Mouse (Mus musculus) heart, embryonic 10.5 days (tissue): ENCODE results near the gene Pde4a. TPM values are rescaled to one million over a fixed set of nuclear protein-coding genes. Genes with fewer than 3 reads are reported as not detected.

Source experiments
- DNase-seq: peaks from one replicate; pipeline ENCODE4 v3.0.0-alpha.2; 2017; ENCODE audit warnings: low spot score
- H3K27ac ChIP-seq: fragments of 300-500 bp; sonication (generic); 2 replicates; pipeline ENCODE4 v1.5.1; 2016; ENCODE audit warnings: mild to moderate bottlenecking
- H3K27me3 ChIP-seq: fragments of 300-500 bp; sonication (generic); 2 replicates; pipeline ENCODE4 v1.6.1; 2016; ENCODE audit warnings: mild to moderate bottlenecking; ENCODE audit not compliant: poor library complexity, insufficient read depth, severe bottlenecking
- H3K36me3 ChIP-seq: fragments of 300-500 bp; sonication (generic); 2 replicates; pipeline ENCODE4 v1.6.1; 2016; ENCODE audit warnings: mild to moderate bottlenecking, moderate library complexity
- H3K4me1 ChIP-seq: fragments of 300-500 bp; sonication (generic); 2 replicates; pipeline ENCODE4 v1.6.1; 2016; ENCODE audit warnings: mild to moderate bottlenecking
- H3K4me3 ChIP-seq: fragments of 300-500 bp; sonication (generic); 2 replicates; pipeline ENCODE4 v1.5.1; 2016; ENCODE audit warnings: mild to moderate bottlenecking, moderate library complexity
- H3K9me3 ChIP-seq: fragments of 300-500 bp; sonication (generic); 2 replicates; pipeline ENCODE4 v1.6.1; 2016; ENCODE audit warnings: mild to moderate bottlenecking, moderate library complexity
- WGBS: fragments of 180-500 bp; shearing (Covaris S2); methylation state at CpG from one replicate; pipeline ENCODE4 v1.1.7; 2016; 5-methylcytosine and 5-hydroxymethylcytosine counted together
- polyA plus RNA-seq: library from polyadenylated mRNA; unstranded; fragments of >200 nt; fragmentation: Nextera tagmentation; extraction: Ambion mirVana; gene quantifications from 2 replicates; pipeline ENCODE4 v1.2.1, GENCODE M21; 2016

The Pde4a gene
- polyA plus RNA-seq, 1 experiment from 2014 or later = 7.5 TPM

DNA sequence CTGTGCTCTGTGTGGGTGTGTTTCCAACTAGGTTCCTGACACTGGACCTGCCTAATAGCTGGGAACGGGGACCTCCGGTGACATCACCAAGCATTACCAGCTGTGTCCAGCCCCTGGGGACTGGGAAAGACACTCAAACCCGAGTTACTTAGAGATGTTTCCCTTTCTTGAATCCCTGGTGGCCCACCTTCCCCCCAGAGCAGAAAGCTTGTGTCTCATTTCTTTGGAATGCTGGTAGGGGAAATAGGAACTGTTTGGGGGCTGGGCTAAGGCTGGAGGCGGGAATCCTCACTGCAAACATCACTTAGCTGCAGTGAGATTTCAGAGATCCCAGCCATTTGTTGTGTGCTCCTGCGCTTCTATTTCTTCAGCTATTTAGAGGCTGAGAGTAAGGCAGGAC is 11.7 kb upstream of the Pde4a start:
- DNase-seq = no peak
- 6% methylated on average over 5 of the region's 5 CpGs for WGBS
- Histone ChIP-seq H3K4me3 (peak overlapping the region; percentile 63), H3K27me3 (no peaks in the 10 kb centered on the region), H3K9me3 (0 out of 2 replicates have a peak, but pooled peaks cover 3% of the 10 kb centered on the region), H3K27ac (peak overlapping the region; percentile 85), H3K4me1 (peaks cover 28% of the 10 kb centered on the region), H3K36me3 (no peaks in the 10 kb centered on the region)

DNA sequence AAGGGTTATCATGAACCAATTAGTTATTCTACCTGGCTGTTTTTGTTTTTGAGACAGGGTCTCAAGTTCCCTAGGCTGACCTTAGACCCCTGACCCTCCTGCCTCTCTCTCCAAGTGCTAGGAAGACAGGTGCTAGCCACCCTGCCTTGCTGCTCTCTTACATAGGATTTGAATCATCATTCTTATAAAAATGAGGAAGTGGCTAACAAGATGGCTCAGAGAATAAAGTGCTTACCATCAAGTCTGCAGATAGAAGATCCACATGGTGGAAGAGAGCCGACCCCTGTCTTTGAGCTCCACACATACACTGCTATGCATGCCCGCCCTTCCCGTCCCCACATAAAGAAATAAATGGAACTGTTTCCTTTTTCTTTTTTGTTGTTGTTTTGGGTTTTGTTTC is 10.7 kb upstream of the Pde4a start:
- H3K27ac ChIP-seq = no peak overlapping the region
- H3K36me3 ChIP-seq = no peaks in the 10 kb centered on the region
- 0 out of 2 replicates have a peak, but pooled peaks cover 3% of the 10 kb centered on the region for H3K9me3 ChIP-seq
- no peaks in the 10 kb centered on the region for H3K27me3 ChIP-seq
- 75% methylated on average over 3 of the region's 3 CpGs for WGBS
- no peak for DNase-seq
- H3K4me1 ChIP-seq = peaks cover 25% of the 10 kb centered on the region
- no peak overlapping the region for H3K4me3 ChIP-seq

GRCm38 (mm10) chr9:21161209-21161909 is 4.2 kb upstream of the Pde4a start:
- Histone ChIP-seq H3K9me3 (0 out of 2 replicates have a peak, but pooled peaks cover 3% of the 10 kb centered on the region), H3K4me1 (peaks cover 38% of the 10 kb centered on the region), H3K36me3 (no peaks in the 10 kb centered on the region), H3K27ac (peak overlapping the region; percentile 93), H3K27me3 (peaks cover 48% of the 10 kb centered on the region), H3K4me3 (peak overlapping the region; percentile 79)
- 1% methylated on average over 52 of the region's 52 CpGs for WGBS
- peak; percentile 92 for DNase-seq

DNA sequence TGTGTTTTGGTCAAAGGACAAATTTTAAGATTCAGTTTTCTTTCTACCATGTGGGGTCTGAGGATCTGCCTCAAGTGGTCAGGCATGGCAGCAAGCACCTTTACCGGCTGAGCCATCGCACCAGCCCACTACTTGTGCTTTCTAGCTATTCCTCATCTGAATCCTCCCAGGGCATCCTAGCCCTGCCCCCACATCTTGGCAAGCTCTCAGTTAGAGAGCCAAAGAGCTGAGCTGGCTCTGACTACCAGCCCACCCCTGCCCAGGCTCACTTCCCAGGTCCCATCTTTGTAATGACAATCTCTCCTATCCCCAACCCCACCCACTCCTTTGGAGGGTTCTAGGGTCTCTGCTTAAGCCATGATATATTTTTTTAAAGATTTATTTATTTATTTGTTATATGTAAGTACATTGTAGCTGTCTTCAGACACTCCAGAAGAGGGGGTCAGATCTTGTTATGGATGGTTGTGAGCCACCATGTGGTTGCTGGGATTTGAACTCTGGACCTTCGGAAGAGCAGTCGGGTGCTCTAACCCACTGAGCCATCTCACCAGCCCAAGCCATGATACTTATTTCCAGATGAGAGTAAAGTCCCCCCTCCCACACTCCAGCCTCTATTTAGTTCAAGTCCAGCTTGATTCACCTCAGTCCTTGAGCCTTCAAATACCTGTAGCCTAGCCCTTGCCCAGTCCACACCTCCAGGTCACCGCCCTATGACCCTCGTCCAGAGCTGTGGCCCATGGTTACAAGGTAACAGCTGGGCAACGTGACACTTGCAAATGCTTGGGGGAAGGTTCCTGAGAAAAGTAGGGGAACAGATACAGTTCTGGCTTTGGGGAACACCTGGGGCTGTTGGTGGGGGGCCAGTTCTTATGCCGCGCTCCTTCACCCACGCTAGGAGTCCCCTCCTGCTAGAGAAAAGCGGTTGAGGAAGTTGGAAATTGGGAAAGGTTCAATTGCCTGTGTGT is 2.1 kb upstream of the Pde4a start:
- peaks cover 60% of the 10 kb centered on the region for H3K27me3 ChIP-seq

DNA sequence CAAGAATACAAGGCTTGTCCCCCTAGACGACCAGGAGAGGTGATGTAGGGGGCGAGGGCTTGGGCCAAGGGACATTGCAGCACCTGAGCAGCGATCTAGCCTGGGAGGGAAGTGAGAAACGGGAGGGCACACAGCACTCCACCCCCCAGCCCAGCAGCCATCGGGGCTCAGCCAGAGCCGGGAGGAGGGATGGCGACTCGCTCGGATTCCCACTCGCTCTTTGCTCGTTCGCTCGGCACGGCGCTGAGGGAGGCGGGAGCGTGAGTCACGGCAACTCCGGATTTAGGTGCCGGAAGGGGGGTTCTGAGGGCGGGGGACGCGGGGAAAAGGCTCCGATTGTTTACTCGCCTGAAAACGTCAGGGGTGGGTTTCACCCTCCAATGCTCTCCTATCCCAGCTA is 1.4 kb upstream of the Pde4a start:
- Histone ChIP-seq H3K4me1 (peaks cover 65% of the 10 kb centered on the region), H3K4me3 (peak overlapping the region; percentile 77), H3K36me3 (no peaks in the 10 kb centered on the region), H3K27ac (no peak overlapping the region), H3K27me3 (peaks cover 60% of the 10 kb centered on the region), H3K9me3 (no peaks in the 10 kb centered on the region)
- WGBS = 2% methylated on average over 26 of the region's 26 CpGs
- DNase-seq = no peak

More for the DNA sequence above, 2.1 kb upstream of the Pde4a start:
- no peak for DNase-seq
- H3K9me3 ChIP-seq = no peaks in the 10 kb centered on the region
- peaks cover 58% of the 10 kb centered on the region for H3K4me1 ChIP-seq
- peak overlapping the region; percentile 77; the same call in 1 of the 2 replicates for H3K4me3 ChIP-seq
- 34% methylated on average over 11 of the region's 11 CpGs for WGBS
- H3K36me3 ChIP-seq = no peaks in the 10 kb centered on the region
- H3K27ac ChIP-seq = no peak overlapping the region

DNA sequence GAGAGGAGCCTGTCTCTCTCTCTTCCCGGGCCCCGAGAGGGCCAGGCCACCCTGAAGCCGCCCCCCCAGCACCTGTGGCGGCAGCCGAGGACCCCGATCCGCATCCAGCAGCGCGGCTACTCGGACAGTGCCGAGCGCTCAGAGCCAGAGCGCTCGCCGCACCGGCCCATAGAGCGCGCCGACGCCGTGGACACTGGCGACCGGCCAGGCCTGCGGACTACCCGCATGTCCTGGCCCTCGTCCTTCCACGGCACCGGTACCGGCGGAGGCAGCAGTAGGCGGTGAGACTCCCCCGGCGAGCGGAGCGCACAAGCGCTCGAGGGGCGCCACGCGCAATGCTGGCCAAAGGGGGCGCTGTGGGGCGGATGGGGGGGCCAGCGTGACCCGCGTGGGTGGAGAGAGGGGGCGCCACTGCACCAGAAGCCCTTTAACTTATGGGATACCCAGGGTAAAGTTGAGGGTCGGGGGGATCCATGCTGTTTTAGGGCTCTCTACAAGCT is 488 bp downstream of the Pde4a start:
- H3K27ac ChIP-seq = peak overlapping the region; percentile 90
- under 1% methylated on average over 47 of the region's 47 CpGs for WGBS
- peak overlapping the region; percentile 77 for H3K4me3 ChIP-seq
- peaks cover 60% of the 10 kb centered on the region for H3K27me3 ChIP-seq
- H3K4me1 ChIP-seq = peaks cover 66% of the 10 kb centered on the region
- DNase-seq = no peak
- no peaks in the 10 kb centered on the region for H3K36me3 ChIP-seq
- no peaks in the 10 kb centered on the region for H3K9me3 ChIP-seq

- H3K4me1 ChIP-seq = peaks cover 61% of the 10 kb centered on the region
- H3K36me3 ChIP-seq = no peaks in the 10 kb centered on the region
- no peaks in the 10 kb centered on the region for H3K9me3 ChIP-seq
- WGBS = 34% methylated on average over 3 of the region's 3 CpGs
- H3K27ac ChIP-seq = peak overlapping the region; percentile 90
- H3K4me3 ChIP-seq = peak overlapping the region; percentile 77
- no peak for DNase-seq
- peaks cover 59% of the 10 kb centered on the region for H3K27me3 ChIP-seq
Observed at GRCm38 (mm10) chr9:21166516-21166915, 1.0 kb downstream of the Pde4a start.

- H3K4me1 ChIP-seq = peaks cover 59% of the 10 kb centered on the region
- peak overlapping the region; percentile 77 for H3K4me3 ChIP-seq
- H3K27ac ChIP-seq = peak overlapping the region; percentile 90
- H3K27me3 ChIP-seq = peaks cover 50% of the 10 kb centered on the region
- 33% methylated on average over 10 of the region's 10 CpGs for WGBS
- H3K9me3 ChIP-seq = no peaks in the 10 kb centered on the region
- H3K36me3 ChIP-seq = no peaks in the 10 kb centered on the region
- no peak for DNase-seq
Observed at GRCm38 (mm10) chr9:21167140-21168097, 1.9 kb downstream of the Pde4a start.

- H3K4me1 ChIP-seq = peaks cover 59% of the 10 kb centered on the region
- H3K36me3 ChIP-seq = no peaks in the 10 kb centered on the region
- H3K9me3 ChIP-seq = no peaks in the 10 kb centered on the region
- 3% methylated on average over 30 of the region's 30 CpGs for WGBS
- DNase-seq = peak; percentile 95
- peak overlapping the region; percentile 77 for H3K4me3 ChIP-seq
- peak overlapping the region; percentile 90 for H3K27ac ChIP-seq
- H3K27me3 ChIP-seq = peaks cover 41% of the 10 kb centered on the region
Observed at GRCm38 (mm10) chr9:21168161-21169123, 2.9 kb downstream of the Pde4a start.

- Histone ChIP-seq H3K36me3 (no peaks in the 10 kb centered on the region), H3K4me3 (peak overlapping the region; percentile 77), H3K27ac (peak overlapping the region; percentile 90), H3K27me3 (peaks cover 34% of the 10 kb centered on the region), H3K4me1 (peaks cover 53% of the 10 kb centered on the region), H3K9me3 (no peaks in the 10 kb centered on the region)
- DNase-seq = no peak
- WGBS = 25% methylated on average over 1 of the region's 1 CpGs
Observed at GRCm38 (mm10) chr9:21169157-21169556, 3.6 kb downstream of the Pde4a start.

GRCm38 (mm10) chr9:21172364-21172763 is 6.8 kb downstream of the Pde4a start:
- DNase-seq = no peak
- H3K27ac ChIP-seq = no peak overlapping the region
- 61% methylated on average over 6 of the region's 6 CpGs for WGBS
- peaks cover 2% of the 10 kb centered on the region; the same call in 1 of the 2 replicates for H3K27me3 ChIP-seq
- H3K4me1 ChIP-seq = peaks cover 21% of the 10 kb centered on the region
- H3K9me3 ChIP-seq = no peaks in the 10 kb centered on the region
- no peak overlapping the region for H3K4me3 ChIP-seq
- H3K36me3 ChIP-seq = no peaks in the 10 kb centered on the region
